Mouse (Mus musculus): Measurements from ENCODE around the gene Zap70. TPM values are rescaled to one million over a fixed set of nuclear protein-coding genes. Genes with fewer than 3 reads are reported as not detected.
"Not testable (repeated sequence)": the region's sequence is repeated elsewhere in the genome, so short reads cannot be mapped to it uniquely, and the experiment has no call there.

The Zap70 gene
- total and polyA plus RNA-seq, 3 experiments, result 0.23 to 0.25 TPM; not detected in 1

GRCm38 (mm10) chr1:36815166-36815565 is 53.6 kb downstream of the Zap70 start:
- Histone ChIP-seq H3K9me3 (replicated peaks; ENCODE audit: low read length) (no peaks in the 10 kb centered on the region), H3K79me2 (replicated peaks; ENCODE audit: control insufficient read depth, extremely low read depth, insufficient read depth, poor library complexity, severe bottlenecking) (no peaks in the 10 kb centered on the region), H3K36me3 (replicated peaks in 1 of 2; ENCODE audit: control insufficient read depth in 1 of 2, insufficient read depth in 1 of 2, low read length in 1 of 2) (peaks cover 49 to 91% of the 10 kb centered on the region in 2 experiments), H3K27me3 (replicated peaks) (no peaks in the 10 kb centered on the region), H3K4me2 (ENCODE audit: insufficient read depth, low read depth, poor library complexity, severe bottlenecking) (no peak overlapping the region), H3K4me1 (ENCODE audit: control insufficient read depth in 1 of 2, insufficient read depth in 2 of 2) (no peaks in the 10 kb centered on the region), H3K9ac (ENCODE audit: insufficient read depth, low read depth) (no peak overlapping the region), H3K27ac (ENCODE audit: insufficient read depth, low read depth) (no peak overlapping the region), H3K4me3 (replicated peaks in 1 of 3; ENCODE audit: low read depth in 2 of 3, low read length in 2 of 3, poor library complexity in 1 of 3) (no peak overlapping the region)
- no peak for DNase-seq (ENCODE audit: extremely low read depth)
- dilution Hi-C loops (cut with MboI; ENCODE audit: extremely low pct_ligation_motif_present, extremely low pct_unique_long_range_greater_than_20kb, low sequenced_read_pairs) (no loop called here), in situ Hi-C loops (cut with MboI; ENCODE audit: low pct_ligation_motif_present, low pct_unique_long_range_greater_than_20kb, low sequenced_read_pairs) (no loop called here)
- TF ChIP-seq USF1 (IDR thresholded peaks at IDR 0.05; ENCODE audit: low read depth, low read length), result no peak
- TF ChIP-seq ELF1 (IDR thresholded peaks at IDR 0.05; ENCODE audit: low read depth, low read length), result no peak
- no peak for TF ChIP-seq CTCF (conservative IDR thresholded peaks at IDR 0.05 in 1 of 2, IDR thresholded peaks at IDR 0.05 in 1 of 2; ENCODE audit: low read depth in 2 of 2, low read length in 2 of 2)
- no peak for TF ChIP-seq JUN (IDR thresholded peaks at IDR 0.05; ENCODE audit: insufficient read depth, low read depth, low read length)
- no peak for TF ChIP-seq MEF2A (IDR thresholded peaks at IDR 0.05; ENCODE audit: borderline replicate concordance, low read depth, low read length)
- TF ChIP-seq MYC (IDR thresholded peaks at IDR 0.05; ENCODE audit: low read depth, low read length), result no peak

GRCm38 (mm10) chr1:36821918-36822317 is 60.3 kb downstream of the Zap70 start:
- H3K27ac ChIP-seq (ENCODE audit: insufficient read depth, low read depth); H3K4me2 ChIP-seq (ENCODE audit: insufficient read depth, low read depth, poor library complexity, severe bottlenecking); H3K4me1 ChIP-seq (ENCODE audit: control insufficient read depth in 1 of 2, insufficient read depth in 2 of 2); H3K4me3 ChIP-seq (replicated peaks in 1 of 3; ENCODE audit: low read depth in 2 of 3, low read length in 2 of 3, poor library complexity in 1 of 3); H3K27me3 ChIP-seq (replicated peaks); dilution Hi-C loops (cut with MboI; ENCODE audit: extremely low pct_ligation_motif_present, extremely low pct_unique_long_range_greater_than_20kb, low sequenced_read_pairs); in situ Hi-C loops (cut with MboI; ENCODE audit: low pct_ligation_motif_present, low pct_unique_long_range_greater_than_20kb, low sequenced_read_pairs); H3K9ac ChIP-seq (ENCODE audit: insufficient read depth, low read depth); H3K9me3 ChIP-seq (replicated peaks; ENCODE audit: low read length); H3K79me2 ChIP-seq (replicated peaks; ENCODE audit: control insufficient read depth, extremely low read depth, insufficient read depth, poor library complexity, severe bottlenecking); DNase-seq (ENCODE audit: extremely low read depth): not testable (repeated sequence)
- H3K36me3 ChIP-seq (replicated peaks in 1 of 2; ENCODE audit: control insufficient read depth in 1 of 2, insufficient read depth in 1 of 2, low read length in 1 of 2), result peaks cover 40 to 83% of the 10 kb centered on the region in 2 experiments
- TF ChIP-seq CTCF (conservative IDR thresholded peaks at IDR 0.05 in 1 of 2, IDR thresholded peaks at IDR 0.05 in 1 of 2; ENCODE audit: low read depth in 2 of 2, low read length in 2 of 2), result peak in 1 of 2 experiments; percentile 42; a peak in 2 of 4 replicates

GRCm38 (mm10) chr1:36824356-36824755 is 62.8 kb downstream of the Zap70 start:
- H3K27me3 ChIP-seq (replicated peaks), result no peaks in the 10 kb centered on the region
- peaks cover 35 to 75% of the 10 kb centered on the region in 2 experiments for H3K36me3 ChIP-seq (replicated peaks in 1 of 2; ENCODE audit: control insufficient read depth in 1 of 2, insufficient read depth in 1 of 2, low read length in 1 of 2)
- TF ChIP-seq CHD1 (IDR thresholded peaks at IDR 0.05; ENCODE audit: low read depth, low read length) (no peak), HCFC1 (IDR thresholded peaks at IDR 0.05; ENCODE audit: low read depth, low read length) (no peak), MXI1 (IDR thresholded peaks at IDR 0.05; ENCODE audit: low read depth, low read length) (no peak), USF2 (conservative IDR thresholded peaks at IDR 0.05; ENCODE audit: low read depth, low read length) (no peak), EP300 (IDR thresholded peaks at IDR 0.05; ENCODE audit: low read length) (no peak), ZMIZ1 (IDR thresholded peaks at IDR 0.05; ENCODE audit: low read depth, low read length) (no peak), POLR2A (IDR thresholded peaks at IDR 0.05; ENCODE audit: low read depth, low read length) (no peak), ETS1 (conservative IDR thresholded peaks at IDR 0.05; ENCODE audit: low read depth, low read length) (no peak), ZC3H11A (IDR thresholded peaks at IDR 0.05; ENCODE audit: low read depth, low read length) (no peak), ELF1 (IDR thresholded peaks at IDR 0.05; ENCODE audit: low read depth, low read length) (no peak), RAD21 (IDR thresholded peaks at IDR 0.05; ENCODE audit: low read depth, low read length) (no peak), USF1 (IDR thresholded peaks at IDR 0.05; ENCODE audit: low read depth, low read length) (no peak), TBP (conservative IDR thresholded peaks at IDR 0.05; ENCODE audit: low read depth, low read length) (no peak), GABPA (IDR thresholded peaks at IDR 0.05; ENCODE audit: insufficient replicate concordance, low read depth, low read length) (no peak), NELFE (IDR thresholded peaks at IDR 0.05; ENCODE audit: low read depth, low read length) (no peak), E2F4 (IDR thresholded peaks at IDR 0.05; ENCODE audit: insufficient replicate concordance, low read depth, low read length) (no peak)
- H3K9ac ChIP-seq (ENCODE audit: insufficient read depth, low read depth), result no peak overlapping the region
- no peak for DNase-seq (ENCODE audit: extremely low read depth)
- in situ Hi-C loops (cut with MboI; ENCODE audit: low pct_ligation_motif_present, low pct_unique_long_range_greater_than_20kb, low sequenced_read_pairs) (no loop called here), dilution Hi-C loops (cut with MboI; ENCODE audit: extremely low pct_ligation_motif_present, extremely low pct_unique_long_range_greater_than_20kb, low sequenced_read_pairs) (no loop called here)
- no peaks in the 10 kb centered on the region for H3K79me2 ChIP-seq (replicated peaks; ENCODE audit: control insufficient read depth, extremely low read depth, insufficient read depth, poor library complexity, severe bottlenecking)
- H3K4me3 ChIP-seq (replicated peaks in 1 of 3; ENCODE audit: low read depth in 2 of 3, low read length in 2 of 3, poor library complexity in 1 of 3), result no peak overlapping the region
- H3K27ac ChIP-seq (ENCODE audit: insufficient read depth, low read depth), result no peak overlapping the region
- H3K9me3 ChIP-seq (replicated peaks; ENCODE audit: low read length), result no peaks in the 10 kb centered on the region
- no peaks in the 10 kb centered on the region for H3K4me1 ChIP-seq (ENCODE audit: control insufficient read depth in 1 of 2, insufficient read depth in 2 of 2)
- no peak overlapping the region for H3K4me2 ChIP-seq (ENCODE audit: insufficient read depth, low read depth, poor library complexity, severe bottlenecking)
